Mouse (Mus musculus) myocyte (in vitro differentiated cells): ENCODE data around the gene Olfr620. TPM values are rescaled to one million over a fixed set of nuclear protein-coding genes. Genes with fewer than 3 reads are reported as not detected.

Experiments used
- H3K27me3 ChIP-seq: one replicate; pipeline ENCODE4 v1.6.1; 2011; ENCODE audit not compliant: control insufficient read depth, insufficient read depth, insufficient read length
- H3K36me3 ChIP-seq: one replicate; pipeline ENCODE4 v1.6.1; 2011; ENCODE audit not compliant: control insufficient read depth, insufficient read depth
- H3K4me2 ChIP-seq: one replicate; pipeline ENCODE4 v1.6.1; 2011; ENCODE audit warnings: low read depth, control low read depth
- H3K4me3 ChIP-seq: one replicate; pipeline ENCODE4 v1.5.1; 2011; ENCODE audit warnings: mild to moderate bottlenecking, control low read depth, moderate library complexity
- H3K79me2 ChIP-seq: one replicate; pipeline ENCODE4 v1.6.1; 2011; ENCODE audit not compliant: control insufficient read depth, insufficient read depth
- H3ac ChIP-seq: one replicate; pipeline ENCODE4 v1.6.1; 2011; ENCODE audit not compliant: control insufficient read depth, insufficient read length
- CEBPB ChIP-seq: IDR thresholded peaks from 2 replicates; pipeline ENCODE4 v1.6.1; 2011; ENCODE audit warnings: mild to moderate bottlenecking, moderate library complexity; ENCODE audit not compliant: poor library complexity, insufficient read depth, severe bottlenecking
- E2F4 ChIP-seq: IDR thresholded peaks from one replicate; pipeline ENCODE4 v1.6.1; 2011; ENCODE audit warnings: mild to moderate bottlenecking, control low read depth, moderate library complexity; ENCODE audit not compliant: insufficient read depth
- MAX ChIP-seq: IDR thresholded peaks from one replicate; pipeline ENCODE4 v1.6.1; 2011; ENCODE audit warnings: low read depth, mild to moderate bottlenecking, control low read depth
- MYOD1 ChIP-seq, 3 experiments: IDR thresholded peaks; one replicate each; pipeline ENCODE4 v1.6.1; 2011; ENCODE audit warnings: control low read depth in 2 of 3, low read depth in 2 of 3, mild to moderate bottlenecking in 2 of 3, moderate library complexity in 1 of 3; ENCODE audit not compliant: insufficient read length in 2 of 3, control insufficient read depth in 1 of 3
- MYOG ChIP-seq, 3 experiments: IDR thresholded peaks; one replicate each; pipeline ENCODE4 v1.6.1; 2011; ENCODE audit warnings: control low read depth in 2 of 3, low read depth in 2 of 3, mild to moderate bottlenecking in 2 of 3; ENCODE audit not compliant: insufficient read length in 2 of 3, control insufficient read depth in 1 of 3, insufficient read depth in 1 of 3
- POLR2A ChIP-seq: IDR thresholded peaks from one replicate; pipeline ENCODE4 v1.6.1; 2011; ENCODE audit warnings: low read depth, mild to moderate bottlenecking, control low read depth, moderate library complexity; ENCODE audit not compliant: insufficient read length
- POLR2AphosphoS2 ChIP-seq: IDR thresholded peaks from one replicate; pipeline ENCODE4 v1.6.1; 2011; ENCODE audit warnings: low read depth, control low read depth; ENCODE audit not compliant: insufficient read length
- REST ChIP-seq: IDR thresholded peaks from one replicate; pipeline ENCODE4 v1.6.1; 2011; ENCODE audit warnings: mild to moderate bottlenecking, control low read depth, moderate library complexity; ENCODE audit not compliant: insufficient read depth, insufficient read length
- SRF ChIP-seq: IDR thresholded peaks from one replicate; pipeline ENCODE4 v1.6.1; 2011; ENCODE audit warnings: low read depth; ENCODE audit not compliant: control insufficient read depth, insufficient read length
- TCF12 ChIP-seq: IDR thresholded peaks from one replicate; pipeline ENCODE4 v1.6.1; 2011; ENCODE audit warnings: mild to moderate bottlenecking, control low read depth; ENCODE audit not compliant: poor library complexity, insufficient read depth, severe bottlenecking
- TCF3 ChIP-seq: IDR thresholded peaks from one replicate; pipeline ENCODE4 v1.6.1; 2011; ENCODE audit warnings: low read depth, control low read depth; ENCODE audit not compliant: insufficient read length
- USF1 ChIP-seq: IDR thresholded peaks from one replicate; pipeline ENCODE4 v1.6.1; 2011; ENCODE audit warnings: low read depth, mild to moderate bottlenecking, control low read depth, moderate library complexity
- polyA plus RNA-seq: library from polyadenylated mRNA; unstranded; fragments of >200 nt; fragmentation: generic; extraction: Trizol; gene quantifications from one replicate; pipeline ENCODE4 v1.2.1, GENCODE M21; 2012; ENCODE audit warnings: missing spikeins

Gene Olfr620
- polyA plus RNA-seq = not detected

DNA sequence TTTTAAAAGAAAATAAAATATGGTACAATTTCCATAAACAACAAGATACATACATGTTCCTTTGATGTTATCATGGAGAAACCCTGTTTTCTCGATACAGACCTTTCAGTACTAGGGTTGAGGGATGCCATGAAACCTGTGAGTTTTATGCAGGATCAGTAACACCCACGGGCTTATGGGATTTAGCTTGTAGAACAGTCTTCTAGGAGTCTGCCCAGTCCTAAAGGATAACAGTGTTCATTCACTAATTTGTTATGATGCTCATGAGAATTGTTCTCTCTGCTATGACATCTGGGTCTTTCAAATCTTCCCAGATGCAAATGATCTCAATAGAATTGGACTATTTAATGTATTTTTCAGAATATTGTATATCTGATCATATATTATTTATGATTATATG lies at the start of gene Olfr620:
Gene Olfr620, minus strand, starts transcription at position 101 of the 400 bp plus-strand sequence.
- Histone ChIP-seq H3K27me3 (no peaks in the 10 kb centered on the region), H3K4me2 (no peak within 1 kb of the TSS), H3K36me3 (no peaks in the 10 kb centered on the region), H3K79me2 (no peaks in the 10 kb centered on the region), H3ac (no peak within 1 kb of the TSS), H3K4me3 (no peak within 1 kb of the TSS)
- TF ChIP-seq MYOG (IDR thresholded peaks at IDR 0.05; ENCODE audit: control insufficient read depth in 1 of 3, insufficient read depth in 1 of 3, insufficient read length in 2 of 3, low read depth in 2 of 3) = no peak
- no peak for TF ChIP-seq SRF
- no peak for TF ChIP-seq POLR2AphosphoS2
- TF ChIP-seq CEBPB = no peak
- TF ChIP-seq USF1 = no peak
- TF ChIP-seq TCF12 = no peak
- TF ChIP-seq MYOD1 (IDR thresholded peaks at IDR 0.05; ENCODE audit: control insufficient read depth in 1 of 3, insufficient read length in 2 of 3, low read depth in 2 of 3) = no peak
- no peak for TF ChIP-seq REST
- no peak for TF ChIP-seq MAX
- TF ChIP-seq E2F4 = no peak
- no peak for TF ChIP-seq POLR2A
- TF ChIP-seq TCF3 = no peak

DNA sequence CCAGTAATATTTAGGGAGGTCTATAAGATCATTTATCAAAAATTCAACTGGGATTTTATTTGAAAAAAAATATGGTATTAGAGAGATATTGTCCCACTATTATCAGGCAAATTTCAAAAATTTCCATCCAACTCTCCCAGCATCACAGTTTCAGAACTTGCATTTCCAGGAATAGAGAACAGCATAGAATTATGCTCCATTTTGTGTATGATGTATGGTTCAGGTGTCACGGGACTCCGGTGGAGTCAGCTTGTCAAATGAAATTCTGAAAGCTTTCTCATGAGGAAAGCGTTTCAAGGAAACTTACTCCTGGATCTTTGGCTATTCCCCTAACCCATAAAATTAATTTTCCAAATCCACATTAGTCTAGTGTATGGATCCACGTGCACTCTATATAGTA lies 31.7 kb upstream of the Olfr620 start:
- Histone ChIP-seq H3K79me2 (no peaks in the 10 kb centered on the region), H3K4me2 (no peak overlapping the region), H3K4me3 (no peak overlapping the region), H3K36me3 (no peaks in the 10 kb centered on the region), H3ac (no peak overlapping the region), H3K27me3 (no peaks in the 10 kb centered on the region)
- no peak for TF ChIP-seq POLR2AphosphoS2
- no peak for TF ChIP-seq TCF12
- no peak for TF ChIP-seq MYOG (IDR thresholded peaks at IDR 0.05; ENCODE audit: control insufficient read depth in 1 of 3, insufficient read depth in 1 of 3, insufficient read length in 2 of 3, low read depth in 2 of 3)
- no peak for TF ChIP-seq MYOD1 (IDR thresholded peaks at IDR 0.05; ENCODE audit: control insufficient read depth in 1 of 3, insufficient read length in 2 of 3, low read depth in 2 of 3)
- TF ChIP-seq TCF3 = no peak
- no peak for TF ChIP-seq USF1
- TF ChIP-seq E2F4 = no peak
- TF ChIP-seq POLR2A = no peak
- TF ChIP-seq MAX = no peak
- TF ChIP-seq SRF = no peak
- no peak for TF ChIP-seq REST
- TF ChIP-seq CEBPB = no peak

DNA sequence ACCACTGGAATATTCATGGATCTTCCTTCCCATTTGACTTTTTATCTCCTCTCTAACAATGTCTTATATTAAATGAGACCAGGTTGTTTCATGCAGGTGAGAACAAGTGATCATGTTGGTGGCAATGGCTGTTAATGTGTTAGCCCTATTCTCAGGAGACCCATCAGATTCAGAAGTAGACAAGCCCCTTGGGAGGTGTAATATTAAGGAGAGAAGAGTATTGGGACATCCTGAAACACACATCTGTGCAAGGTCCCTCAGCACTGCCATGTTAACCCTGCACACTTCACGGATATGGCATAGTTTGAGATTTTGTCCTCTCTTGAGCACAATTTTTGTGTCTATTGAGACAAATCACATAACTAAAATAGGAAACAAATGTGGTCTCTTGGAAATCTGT lies 30.3 kb upstream of the Olfr620 start, which contains the start of gene Olfr622:
Gene Olfr622, minus strand, starts transcription at position 101 of the 400 bp plus-strand sequence.
- H3ac ChIP-seq = no peak within 1 kb of the TSS
- H3K27me3 ChIP-seq = no peaks in the 10 kb centered on the region
- TF ChIP-seq TCF3 = no peak
- no peak for TF ChIP-seq MYOG (IDR thresholded peaks at IDR 0.05; ENCODE audit: control insufficient read depth in 1 of 3, insufficient read depth in 1 of 3, insufficient read length in 2 of 3, low read depth in 2 of 3)
- no peak for TF ChIP-seq MYOD1 (IDR thresholded peaks at IDR 0.05; ENCODE audit: control insufficient read depth in 1 of 3, insufficient read length in 2 of 3, low read depth in 2 of 3)
- TF ChIP-seq POLR2AphosphoS2 = no peak
- no peak for TF ChIP-seq TCF12
- TF ChIP-seq MAX = no peak
- TF ChIP-seq REST = no peak
- TF ChIP-seq E2F4 = no peak
- no peak for TF ChIP-seq USF1
- no peak for TF ChIP-seq CEBPB
- TF ChIP-seq SRF = no peak
- TF ChIP-seq POLR2A = no peak
- no peak within 1 kb of the TSS for H3K4me2 ChIP-seq
- H3K36me3 ChIP-seq = no peaks in the 10 kb centered on the region
- H3K79me2 ChIP-seq = no peaks in the 10 kb centered on the region
- H3K4me3 ChIP-seq = no peak within 1 kb of the TSS

GRCm38 (mm10) chr7:103636795-103637194 lies 24.5 kb upstream of the Olfr620 start:
- TF ChIP-seq CEBPB = no peak
- no peak for TF ChIP-seq POLR2A
- TF ChIP-seq MAX = no peak
- TF ChIP-seq E2F4 = no peak
- TF ChIP-seq MYOD1 (IDR thresholded peaks at IDR 0.05; ENCODE audit: control insufficient read depth in 1 of 3, insufficient read length in 2 of 3, low read depth in 2 of 3) = no peak
- no peak for TF ChIP-seq TCF12
- no peak for TF ChIP-seq MYOG (IDR thresholded peaks at IDR 0.05; ENCODE audit: control insufficient read depth in 1 of 3, insufficient read depth in 1 of 3, insufficient read length in 2 of 3, low read depth in 2 of 3)
- TF ChIP-seq POLR2AphosphoS2 = no peak
- no peak for TF ChIP-seq SRF
- TF ChIP-seq REST = no peak
- TF ChIP-seq TCF3 = no peak
- TF ChIP-seq USF1 = no peak
- H3K36me3 ChIP-seq = no peaks in the 10 kb centered on the region
- H3K4me3 ChIP-seq = no peak overlapping the region

More at GRCm38 (mm10) chr7:103636795-103637194, 24.5 kb upstream of the Olfr620 start:
- Histone ChIP-seq H3K4me2 (no peak overlapping the region), H3K27me3 (no peaks in the 10 kb centered on the region), H3ac (no peak overlapping the region), H3K79me2 (no peaks in the 10 kb centered on the region)
